Mouse (Mus musculus) adrenal gland, adult (tissue): ENCODE results near the gene Nfkbie.

ENCODE experiments used
- DNase-seq, 2 experiments: peaks; one replicate each; pipeline ENCODE4 v3.0.0; 2022 to 2023; ENCODE audit warnings: low spot score in 1 of 2; ENCODE audit not compliant: inconsistent age in 2 of 2

Nfkbie gene

GRCm38 (mm10) chr17:45557998-45558862 lies 2.7 kb downstream of the Nfkbie start:
- DNase-seq, result peak; percentile 29 to 43

DNA sequence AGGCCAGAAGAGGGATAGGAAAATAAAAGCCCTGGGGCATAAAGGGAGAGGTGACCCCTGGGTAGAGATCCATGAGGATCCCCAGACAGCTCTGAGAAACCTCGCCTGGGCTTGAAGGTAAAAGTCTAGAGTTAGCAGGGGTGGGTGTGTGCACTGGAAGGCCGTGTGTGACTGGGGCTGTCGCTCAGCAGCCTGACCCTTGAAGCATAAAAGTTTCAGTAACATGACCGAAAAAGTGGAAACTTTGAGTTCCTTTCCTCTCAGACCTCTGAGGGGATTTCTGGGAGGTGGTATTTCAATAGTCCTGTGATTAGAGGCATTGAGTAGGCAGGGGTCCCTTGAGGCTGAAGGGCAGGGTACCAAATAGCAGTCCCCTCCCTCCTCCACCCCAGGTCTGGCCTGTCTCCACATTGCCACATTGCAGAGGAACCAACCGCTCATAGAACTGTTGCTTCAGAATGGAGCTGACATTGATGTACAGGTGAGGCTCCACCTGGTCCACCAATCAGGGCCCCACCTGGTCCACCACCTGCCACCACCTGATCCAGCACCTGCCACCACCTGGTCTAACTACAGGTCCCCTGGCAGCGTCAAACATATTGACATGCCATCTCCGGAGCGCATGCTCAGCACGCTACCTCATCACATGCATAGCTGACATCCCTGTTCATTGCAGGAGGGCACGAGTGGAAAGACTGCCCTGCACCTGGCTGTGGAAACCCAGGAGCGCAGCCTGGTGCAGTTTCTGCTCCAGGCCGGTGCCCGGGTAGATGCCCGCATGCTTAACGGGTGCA lies 4.4 kb downstream of the Nfkbie start:
- DNase-seq, result peak in 1 of 2 experiments; percentile 26

GRCm38 (mm10) chr17:45563216-45563615 lies 7.7 kb downstream of the Nfkbie start:
- DNase-seq, result no peak

- peak; percentile 96 to 98 for DNase-seq
Observed at GRCm38 (mm10) chr17:45563655-45564530, 8.4 kb downstream of the Nfkbie start, which contains the start of gene Slc35b2. Slc35b2 (plus strand) TSS chr17:45563874.

GRCm38 (mm10) chr17:45564531-45565084 lies 9.1 kb downstream of the Nfkbie start:
- DNase-seq, result peak in 1 of 2 experiments; percentile 72

DNA sequence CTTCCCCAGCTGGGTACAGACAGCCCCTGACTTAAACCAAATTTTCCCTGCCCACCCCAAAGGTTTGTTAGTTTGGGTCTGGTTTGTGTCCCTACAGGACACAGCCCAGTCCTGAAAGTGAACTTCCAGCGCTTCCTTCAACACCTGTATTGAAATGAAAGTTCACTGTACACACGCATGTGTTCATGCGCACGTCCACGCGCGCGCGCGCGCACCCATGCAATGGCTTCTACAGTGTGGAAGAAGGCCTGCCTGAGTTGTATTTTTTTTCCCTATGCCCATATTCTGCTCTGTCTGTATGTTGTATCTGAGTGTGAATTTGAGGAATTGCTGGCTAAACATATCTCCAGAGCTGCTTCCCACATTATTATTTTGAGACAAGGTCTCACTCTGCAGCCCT lies 9.6 kb downstream of the Nfkbie start:
- DNase-seq, result no peak

DNA sequence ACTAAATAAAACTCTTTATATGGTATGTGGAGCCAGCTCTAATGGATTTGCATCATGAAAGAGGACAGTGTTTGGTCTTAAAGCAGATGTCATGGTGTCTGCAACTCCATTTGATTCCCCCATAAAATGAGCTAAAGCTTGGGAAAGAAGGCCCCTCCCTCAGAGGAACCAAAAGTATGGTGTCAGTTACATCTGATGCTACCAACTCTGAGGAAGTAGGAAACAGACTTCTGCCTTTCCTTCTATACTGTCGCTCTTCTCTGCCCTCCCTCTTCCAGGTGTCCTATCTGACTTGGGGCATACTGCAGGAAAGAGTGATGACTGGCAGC lies 10.5 kb downstream of the Nfkbie start:
- no peak for DNase-seq

GRCm38 (mm10) chr17:45566360-45567161 lies 11.1 kb downstream of the Nfkbie start:
- DNase-seq, result peak; percentile 26 to 70

DNA sequence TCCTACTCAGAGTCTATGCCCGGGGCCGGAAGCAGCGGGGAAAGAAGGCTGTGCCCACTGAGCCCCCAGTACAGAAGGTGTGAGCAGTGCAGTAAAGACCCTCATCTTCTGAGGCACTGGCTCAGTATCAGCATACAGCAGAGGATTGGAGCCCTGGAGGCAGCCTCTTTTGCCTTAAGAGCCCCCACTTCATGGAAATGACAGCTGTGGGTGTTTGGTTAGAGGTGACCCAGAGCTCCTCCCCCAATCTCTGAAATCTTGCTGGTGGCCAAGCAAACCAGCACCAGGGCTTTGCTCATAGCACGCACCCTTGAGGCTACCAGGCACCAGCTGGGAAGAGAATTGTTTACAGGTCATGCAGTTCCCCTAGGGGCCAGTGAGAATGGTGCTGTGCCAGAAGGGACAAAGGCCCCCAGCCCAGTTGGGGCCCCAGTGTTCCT lies 11.7 kb downstream of the Nfkbie start:
- DNase-seq, result peak; percentile 14 to 67

GRCm38 (mm10) chr17:45568990-45569389 lies 13.5 kb downstream of the Nfkbie start:
- DNase-seq, result no peak

- no peak for DNase-seq
Observed at GRCm38 (mm10) chr17:45569999-45570398, 14.5 kb downstream of the Nfkbie start.

DNA sequence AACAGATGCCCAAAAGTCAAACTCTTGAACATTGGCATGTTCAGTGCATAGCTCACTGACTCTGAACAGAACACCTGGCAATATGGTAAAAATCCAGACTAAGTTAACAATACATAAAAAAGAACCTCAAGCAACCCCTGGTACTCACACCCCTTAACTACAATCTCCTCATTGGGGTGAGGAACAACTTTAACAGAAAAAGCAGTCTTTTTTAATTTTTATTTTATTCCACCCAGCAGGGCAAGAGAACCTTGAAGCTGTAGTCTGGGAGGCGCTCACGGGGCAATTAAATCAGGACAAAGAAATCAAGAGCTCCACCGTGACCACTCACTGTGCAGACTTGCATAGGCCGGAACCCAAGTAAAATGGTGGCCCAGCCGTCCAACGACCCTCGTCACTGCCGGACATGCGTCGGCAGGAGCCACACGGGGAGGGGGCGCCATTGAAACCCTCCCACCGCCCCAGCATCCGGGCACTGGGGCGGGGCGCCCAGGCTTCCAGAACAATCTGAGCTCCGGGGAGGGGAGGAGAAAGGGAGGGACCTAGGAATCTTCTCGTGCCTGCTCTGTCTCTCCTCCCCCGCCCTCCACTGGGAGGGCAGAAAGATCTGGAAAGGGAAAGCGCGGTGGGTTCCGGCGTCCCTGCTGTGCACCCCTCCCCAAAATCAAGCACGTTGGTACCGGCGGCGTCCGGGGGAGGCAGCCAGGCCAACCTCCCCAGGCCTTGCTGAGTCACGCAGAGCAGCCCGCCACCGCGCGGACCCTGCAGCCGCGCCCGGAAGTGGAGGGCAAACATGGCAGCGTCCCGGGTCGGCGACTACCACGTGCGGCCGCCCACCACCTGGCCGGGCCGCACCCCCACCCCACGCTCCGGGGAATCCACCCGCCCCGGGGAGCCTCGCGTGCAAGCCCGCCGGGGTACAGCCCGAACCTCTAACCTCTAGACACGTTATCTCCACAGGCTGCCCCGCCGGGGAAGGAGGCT lies 16.9 kb downstream of the Nfkbie start:
- DNase-seq, result peak; percentile 87 to 93

- peak; percentile 98 to 100 for DNase-seq
Observed at GRCm38 (mm10) chr17:45573087-45573779, 17.7 kb downstream of the Nfkbie start, which contains the start of gene Hsp90ab1. Hsp90ab1 (minus strand) TSS chr17:45573271.

GRCm38 (mm10) chr17:45573780-45574123 lies 18.2 kb downstream of the Nfkbie start:
- DNase-seq, result peak; percentile 98 to 99

- DNase-seq, result peak; percentile 89 to 96
Observed at GRCm38 (mm10) chr17:45574129-45574761, 18.7 kb downstream of the Nfkbie start.

GRCm38 (mm10) chr17:45575123-45575897 lies 19.8 kb downstream of the Nfkbie start:
- DNase-seq, result peak in 1 of 2 experiments; percentile 74

- DNase-seq, result no peak
Observed at GRCm38 (mm10) chr17:45578242-45578641, 22.7 kb downstream of the Nfkbie start.
